Mouse (Mus musculus): ENCODE results near the gene Vav1. TPM values are rescaled to one million over a fixed set of nuclear protein-coding genes. Genes with fewer than 3 reads are reported as not detected.
A peak's percentile ranks its signal among the peaks of the same experiment; 100 is the strongest.

Vav1 gene
- polyA plus RNA-seq, 1 experiment from 2014 or later = 13.8 TPM

DNA sequence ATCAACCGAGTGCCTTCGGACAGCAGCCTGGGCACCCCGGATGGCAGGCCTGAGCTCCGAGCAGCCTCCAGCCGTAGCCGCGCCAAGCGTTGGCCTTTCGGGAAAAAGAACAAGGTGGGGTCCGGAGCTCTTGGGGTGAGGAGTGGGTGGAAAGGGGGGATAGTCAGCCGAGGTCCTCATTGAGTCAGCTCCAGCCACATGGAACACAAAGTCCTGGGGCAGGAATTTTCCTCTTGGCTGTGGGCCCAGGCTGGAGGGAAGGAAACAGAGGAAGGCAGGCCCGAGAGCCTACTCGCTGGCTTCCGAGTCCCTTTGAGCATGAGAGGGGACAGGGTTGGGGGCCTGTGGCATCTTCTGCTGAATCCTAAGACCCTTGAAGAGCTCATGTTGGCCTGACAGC is 23.5 kb upstream of the Vav1 start:
- Histone ChIP-seq H3K36me3 (replicated peaks) (peaks cover 4% of the 10 kb centered on the region; the same call in 1 of the 2 replicates), H3K27ac (replicated peaks) (no peak overlapping the region), H3K9ac (no peak overlapping the region), H3K27me3 (peaks cover 12% of the 10 kb centered on the region), H3K4me2 (no peak overlapping the region), H3K4me3 (replicated peaks) (no peak overlapping the region), H3K4me1 (replicated peaks) (peaks cover 5% of the 10 kb centered on the region), H3K9me3 (replicated peaks) (no peaks in the 10 kb centered on the region)
- 80% methylated on average over 14 of the region's 14 CpGs for WGBS (ENCODE audit: insufficient replicate concordance)
- ATAC-seq (ENCODE audit: insufficient read depth) = no peak

DNA sequence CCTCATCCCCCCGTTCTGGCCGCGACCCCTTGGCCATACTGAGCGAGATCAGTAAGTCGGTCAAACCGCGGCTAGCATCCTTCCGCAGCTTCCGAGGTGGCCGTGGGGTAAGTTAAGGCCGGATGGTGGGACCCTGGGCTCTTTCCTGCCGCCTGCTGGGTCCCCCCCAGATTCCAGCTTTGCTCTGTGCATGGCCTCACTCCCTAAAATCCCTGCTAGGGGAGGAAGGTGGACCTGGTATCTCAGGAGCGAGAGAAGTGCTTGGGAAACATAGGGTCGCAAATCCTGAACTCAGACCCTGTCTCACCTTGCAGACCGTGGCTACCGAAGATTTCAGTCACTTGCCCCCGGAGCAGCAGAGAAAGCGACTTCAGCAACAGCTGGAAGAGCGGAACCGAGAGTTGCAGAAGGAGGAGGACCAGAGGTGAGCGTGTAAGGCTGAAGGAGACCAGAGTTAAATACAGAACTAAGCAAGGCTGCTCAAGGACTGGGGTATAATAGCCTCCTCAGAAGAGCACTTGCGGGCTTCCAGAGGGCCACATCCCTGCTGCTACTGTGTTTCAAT is 21.9 kb upstream of the Vav1 start:
- no peak overlapping the region for H3K4me2 ChIP-seq
- H3K4me1 ChIP-seq (replicated peaks) = no peaks in the 10 kb centered on the region
- no peak overlapping the region for H3K4me3 ChIP-seq (replicated peaks)
- WGBS (ENCODE audit: insufficient replicate concordance) = 86% methylated on average over 22 of the region's 22 CpGs
- no peak overlapping the region for H3K27ac ChIP-seq (replicated peaks)
- ATAC-seq (ENCODE audit: insufficient read depth) = no peak
- H3K27me3 ChIP-seq = no peaks in the 10 kb centered on the region
- H3K9me3 ChIP-seq (replicated peaks) = no peaks in the 10 kb centered on the region
- no peak overlapping the region for H3K9ac ChIP-seq
- H3K36me3 ChIP-seq (replicated peaks) = peaks cover 4% of the 10 kb centered on the region; the same call in 1 of the 2 replicates

GRCm38 (mm10) chr17:57258191-57258590 is 20.7 kb upstream of the Vav1 start:
- Histone ChIP-seq H3K36me3 (replicated peaks) (peaks cover 4% of the 10 kb centered on the region; the same call in 1 of the 2 replicates), H3K4me2 (no peak overlapping the region), H3K9me3 (replicated peaks) (no peaks in the 10 kb centered on the region), H3K27ac (replicated peaks) (no peak overlapping the region), H3K4me3 (replicated peaks) (no peak overlapping the region), H3K9ac (no peak overlapping the region), H3K4me1 (replicated peaks) (no peaks in the 10 kb centered on the region), H3K27me3 (no peaks in the 10 kb centered on the region)
- WGBS (ENCODE audit: insufficient replicate concordance) = 70% methylated on average over 3 of the region's 3 CpGs
- no peak for ATAC-seq (ENCODE audit: insufficient read depth)

GRCm38 (mm10) chr17:57259742-57260141 is 19.2 kb upstream of the Vav1 start:
- H3K4me3 ChIP-seq (replicated peaks) = no peak overlapping the region
- no peak overlapping the region for H3K9ac ChIP-seq
- no peak for ATAC-seq (ENCODE audit: insufficient read depth)
- H3K36me3 ChIP-seq (replicated peaks) = peaks cover 4% of the 10 kb centered on the region; the same call in 1 of the 2 replicates
- H3K27ac ChIP-seq (replicated peaks) = no peak overlapping the region
- H3K27me3 ChIP-seq = no peaks in the 10 kb centered on the region
- WGBS (ENCODE audit: insufficient replicate concordance) = 74% methylated on average over 8 of the region's 8 CpGs
- no peak overlapping the region for H3K4me2 ChIP-seq
- H3K9me3 ChIP-seq (replicated peaks) = no peaks in the 10 kb centered on the region
- peaks cover 8% of the 10 kb centered on the region for H3K4me1 ChIP-seq (replicated peaks)

- no peak overlapping the region for H3K27ac ChIP-seq (replicated peaks)
- ATAC-seq (ENCODE audit: insufficient read depth) = no peak
- no peak overlapping the region for H3K9ac ChIP-seq
- peaks cover 1% of the 10 kb centered on the region; the same call in 1 of the 2 replicates for H3K36me3 ChIP-seq (replicated peaks)
- 72% methylated on average over 9 of the region's 9 CpGs for WGBS (ENCODE audit: insufficient replicate concordance)
- no peak overlapping the region for H3K4me2 ChIP-seq
- no peaks in the 10 kb centered on the region for H3K27me3 ChIP-seq
- H3K4me1 ChIP-seq (replicated peaks) = peaks cover 15% of the 10 kb centered on the region
- H3K4me3 ChIP-seq (replicated peaks) = no peak overlapping the region
- H3K9me3 ChIP-seq (replicated peaks) = no peaks in the 10 kb centered on the region
These were observed 18.5 kb upstream of the Vav1 start for GRCm38 (mm10) chr17:57260351-57260750.

- H3K36me3 ChIP-seq (replicated peaks) = no peaks in the 10 kb centered on the region; the same call in 1 of the 2 replicates
- H3K4me3 ChIP-seq (replicated peaks) = no peak overlapping the region
- H3K27me3 ChIP-seq = no peaks in the 10 kb centered on the region
- H3K9ac ChIP-seq = no peak overlapping the region
- H3K9me3 ChIP-seq (replicated peaks) = no peaks in the 10 kb centered on the region
- 77% methylated on average over 4 of the region's 4 CpGs for WGBS (ENCODE audit: insufficient replicate concordance)
- no peak for ATAC-seq (ENCODE audit: insufficient read depth)
- no peak overlapping the region for H3K4me2 ChIP-seq
- H3K4me1 ChIP-seq (replicated peaks) = peaks cover 18% of the 10 kb centered on the region
- H3K27ac ChIP-seq (replicated peaks) = no peak overlapping the region
These were observed 17.6 kb upstream of the Vav1 start for GRCm38 (mm10) chr17:57261286-57261685.

DNA sequence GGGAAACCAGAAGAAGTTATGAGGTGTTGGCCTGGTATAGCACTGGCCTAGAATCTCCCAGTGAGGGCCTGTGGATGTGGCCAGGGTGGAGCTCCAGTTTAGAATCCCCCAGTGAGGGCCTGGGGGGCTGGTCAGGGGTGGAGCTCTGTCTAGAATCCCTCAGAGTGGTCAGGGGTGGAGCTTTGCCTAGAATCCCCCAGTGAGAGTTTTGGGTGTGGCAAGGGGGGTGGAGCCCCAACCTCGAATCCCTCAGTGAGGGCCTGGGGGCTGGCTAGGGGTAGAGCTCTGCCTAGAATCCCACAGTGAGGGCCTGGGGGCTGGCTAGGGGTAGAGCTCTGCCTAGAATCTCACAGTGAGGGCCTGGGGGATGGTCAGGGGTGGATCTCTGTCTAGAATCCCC is 17.1 kb upstream of the Vav1 start:
- Histone ChIP-seq H3K9ac (no peak overlapping the region), H3K4me1 (replicated peaks) (peaks cover 18% of the 10 kb centered on the region), H3K27me3 (no peaks in the 10 kb centered on the region), H3K4me3 (replicated peaks) (no peak overlapping the region), H3K27ac (replicated peaks) (no peak overlapping the region), H3K9me3 (replicated peaks) (no peaks in the 10 kb centered on the region), H3K36me3 (replicated peaks) (no peaks in the 10 kb centered on the region; the same call in 1 of the 2 replicates), H3K4me2 (no peak overlapping the region)
- 17% methylated on average over 1 of the region's 1 CpGs for WGBS (ENCODE audit: insufficient replicate concordance)
- no peak for ATAC-seq (ENCODE audit: insufficient read depth)

- Histone ChIP-seq H3K4me2 (no peak overlapping the region), H3K4me3 (replicated peaks) (no peak overlapping the region), H3K4me1 (replicated peaks) (peaks cover 18% of the 10 kb centered on the region), H3K9ac (no peak overlapping the region), H3K27me3 (no peaks in the 10 kb centered on the region), H3K36me3 (replicated peaks) (no peaks in the 10 kb centered on the region; the same call in 1 of the 2 replicates), H3K27ac (replicated peaks) (no peak overlapping the region), H3K9me3 (replicated peaks) (no peaks in the 10 kb centered on the region)
- 73% methylated on average over 17 of the region's 17 CpGs for WGBS (ENCODE audit: insufficient replicate concordance)
- no peak for ATAC-seq (ENCODE audit: insufficient read depth)
These were observed 15.9 kb upstream of the Vav1 start for GRCm38 (mm10) chr17:57262901-57263550.

DNA sequence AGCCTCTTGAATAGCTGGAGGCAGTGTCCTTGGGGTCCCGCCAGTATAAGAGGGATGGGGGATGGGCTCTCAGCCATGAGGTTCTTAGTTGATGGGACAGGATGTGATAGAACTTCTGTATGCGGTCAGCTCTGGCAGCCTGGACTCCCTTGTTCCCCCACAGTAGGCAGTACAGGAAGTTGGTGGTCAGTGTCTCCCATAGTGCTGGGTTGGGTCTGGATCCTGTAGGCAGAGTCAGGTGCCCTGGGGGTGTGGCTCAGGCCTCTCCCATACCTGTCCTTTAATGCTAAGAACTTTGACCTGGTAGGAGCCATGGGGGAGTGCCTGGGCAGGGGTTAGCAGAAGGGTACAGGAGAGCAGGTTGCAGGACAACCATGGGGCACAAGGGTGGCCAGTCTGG is 14.7 kb upstream of the Vav1 start:
- ATAC-seq (ENCODE audit: insufficient read depth) = no peak
- Histone ChIP-seq H3K9ac (no peak overlapping the region), H3K27me3 (no peaks in the 10 kb centered on the region), H3K27ac (replicated peaks) (no peak overlapping the region), H3K4me1 (replicated peaks) (peaks cover 18% of the 10 kb centered on the region), H3K9me3 (replicated peaks) (no peaks in the 10 kb centered on the region), H3K4me3 (replicated peaks) (no peak overlapping the region), H3K36me3 (replicated peaks) (no peaks in the 10 kb centered on the region), H3K4me2 (no peak overlapping the region)
- 47% methylated on average over 2 of the region's 2 CpGs for WGBS (ENCODE audit: insufficient replicate concordance)

DNA sequence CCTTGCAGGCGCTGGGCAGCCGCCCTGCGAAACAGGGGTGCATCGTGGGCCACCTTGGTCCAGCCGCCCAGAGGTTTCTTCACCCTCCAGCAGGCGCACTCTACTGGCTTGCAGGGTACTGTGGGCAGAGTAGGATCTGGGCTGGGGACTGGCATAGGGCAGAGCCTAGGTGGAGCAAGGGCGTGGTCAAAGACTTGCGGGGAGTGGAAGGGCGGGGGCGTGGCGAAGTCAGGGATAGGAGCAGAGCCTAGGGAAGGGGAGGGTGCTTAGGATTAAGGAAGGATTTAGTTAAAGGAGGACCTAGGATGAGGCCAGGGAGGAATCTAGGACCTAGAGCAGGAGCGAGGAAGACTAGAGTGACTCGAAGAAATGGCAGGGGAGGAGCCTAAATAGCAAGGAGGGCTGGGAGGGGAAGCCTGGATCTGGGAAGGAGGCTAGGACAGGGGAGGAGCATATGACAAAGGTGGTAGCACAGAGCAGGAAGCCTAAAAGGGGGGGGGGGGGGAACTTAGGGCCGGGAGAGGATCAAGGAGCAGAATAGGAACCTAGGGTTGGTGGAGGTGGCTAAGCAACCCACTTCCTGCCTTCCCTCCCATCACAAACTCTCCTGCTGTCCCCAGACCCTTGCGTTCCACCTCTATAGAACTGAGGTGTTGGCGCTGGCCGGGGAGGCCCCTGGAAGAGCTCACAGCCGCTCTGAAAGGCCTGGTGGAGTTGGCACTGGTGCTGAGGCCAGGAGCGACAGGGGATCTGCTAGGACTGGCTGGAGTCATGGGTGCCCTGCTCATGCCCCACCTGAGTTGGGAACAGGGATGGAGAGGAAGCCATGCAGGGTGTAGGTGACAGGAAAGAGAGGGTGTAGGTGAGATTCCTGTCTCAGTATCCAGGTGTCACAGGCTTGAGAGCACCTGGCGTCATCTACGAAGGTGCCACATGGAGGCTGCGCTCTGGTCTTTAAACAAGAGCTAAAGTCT is 13.6 kb upstream of the Vav1 start:
- Histone ChIP-seq H3K36me3 (replicated peaks) (no peaks in the 10 kb centered on the region), H3K27me3 (no peaks in the 10 kb centered on the region), H3K9me3 (replicated peaks) (no peaks in the 10 kb centered on the region), H3K27ac (replicated peaks) (no peak overlapping the region), H3K9ac (no peak overlapping the region), H3K4me3 (replicated peaks) (no peak overlapping the region; the same call in 1 of the 2 replicates), H3K4me2 (peak overlapping the region; percentile 36), H3K4me1 (replicated peaks) (peaks cover 18% of the 10 kb centered on the region)
- peak; percentile 72 for ATAC-seq (ENCODE audit: insufficient read depth)
- WGBS (ENCODE audit: insufficient replicate concordance) = 31% methylated on average over 21 of the region's 22 CpGs

GRCm38 (mm10) chr17:57267556-57268126 is 11.3 kb upstream of the Vav1 start:
- H3K27ac ChIP-seq (replicated peaks) = no peak overlapping the region
- WGBS (ENCODE audit: insufficient replicate concordance) = 71% methylated on average over 6 of the region's 6 CpGs

More at GRCm38 (mm10) chr17:57267556-57268126, 11.3 kb upstream of the Vav1 start:
- no peak overlapping the region for H3K4me2 ChIP-seq
- no peaks in the 10 kb centered on the region for H3K27me3 ChIP-seq
- no peak for ATAC-seq (ENCODE audit: insufficient read depth)
- no peak overlapping the region for H3K9ac ChIP-seq
- H3K4me3 ChIP-seq (replicated peaks) = no peak overlapping the region
- no peaks in the 10 kb centered on the region for H3K36me3 ChIP-seq (replicated peaks)
- peaks cover 18% of the 10 kb centered on the region for H3K4me1 ChIP-seq (replicated peaks)
- H3K9me3 ChIP-seq (replicated peaks) = no peaks in the 10 kb centered on the region

Data from liver, embryonic 15.5 days (tissue).